Mouse (Mus musculus): ENCODE data around the gene Mepce.

DNA sequence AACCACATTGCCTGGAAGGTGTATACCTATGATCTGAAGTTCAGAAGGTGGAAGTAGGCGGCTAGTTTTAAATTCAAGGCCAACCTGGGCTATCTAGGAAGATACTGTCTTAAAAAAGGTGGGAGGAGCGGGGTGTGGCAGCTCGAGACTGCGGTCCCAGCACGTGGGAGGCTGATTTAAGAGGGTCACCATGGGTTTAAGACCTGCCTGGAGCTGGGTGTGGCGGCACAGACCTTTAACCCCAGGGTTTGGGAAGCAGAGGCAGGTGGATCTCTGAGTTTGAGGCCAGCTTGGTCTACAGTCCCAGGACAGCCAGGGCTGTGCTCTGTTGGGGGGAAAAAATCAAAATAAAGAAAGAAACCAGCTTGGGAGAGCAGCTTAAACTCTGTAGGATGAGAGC, 35.5 kb downstream of the Mepce start:
- TF ChIP-seq POLR2A (IDR thresholded peaks at IDR 0.05; ENCODE audit: low read depth, low read length), result no peak
- TF ChIP-seq CTCF (conservative IDR thresholded peaks at IDR 0.05; ENCODE audit: insufficient read depth, insufficient read length, low read depth, low read length), result no peak
